Mouse (Mus musculus) thymus, adult 18-20 months (tissue): ENCODE data around the gene Psmc3ip.

Source experiments
- DNase-seq, 2 experiments: peaks; one replicate each; pipeline ENCODE4 v3.0.0; 2022; ENCODE audit warnings: mixed read lengths in 2 of 2

Gene Psmc3ip

GRCm38 (mm10) chr11:101078121-101078520 is 17.1 kb downstream of the Psmc3ip start, which contains the start of gene Hsd17b1:
Gene Hsd17b1 (plus strand): TSS chr11:101078411.
- no peak for DNase-seq

- DNase-seq: no peak
Measured at GRCm38 (mm10) chr11:101071810-101072428, 23.3 kb downstream of the Psmc3ip start.

- no peak for DNase-seq
Measured at GRCm38 (mm10) chr11:101070987-101071386, 24.2 kb downstream of the Psmc3ip start.

GRCm38 (mm10) chr11:101070189-101070527 is 25.1 kb downstream of the Psmc3ip start:
- no peak for DNase-seq

- DNase-seq: peak; percentile 90
Measured at GRCm38 (mm10) chr11:101069391-101070188, 25.6 kb downstream of the Psmc3ip start, which contains the start of gene Naglu. Gene Naglu (plus strand): TSS chr11:101070012.

GRCm38 (mm10) chr11:101066549-101067412 is 28.5 kb downstream of the Psmc3ip start:
- peak; percentile 66 to 72 for DNase-seq

GRCm38 (mm10) chr11:101065002-101065401 is 30.2 kb downstream of the Psmc3ip start:
- DNase-seq: no peak

GRCm38 (mm10) chr11:101064462-101064861 is 30.8 kb downstream of the Psmc3ip start:
- DNase-seq: no peak

- DNase-seq: peak; percentile 72 to 85
Measured at GRCm38 (mm10) chr11:101063676-101064327, 31.4 kb downstream of the Psmc3ip start.

GRCm38 (mm10) chr11:101062971-101063675 is 32.1 kb downstream of the Psmc3ip start:
- no peak for DNase-seq

GRCm38 (mm10) chr11:101062165-101062884 is 32.9 kb downstream of the Psmc3ip start:
- DNase-seq: no peak

- DNase-seq: no peak
Measured at GRCm38 (mm10) chr11:101061049-101061448, 34.2 kb downstream of the Psmc3ip start.

GRCm38 (mm10) chr11:101060126-101060525 is 35.1 kb downstream of the Psmc3ip start:
- no peak for DNase-seq

GRCm38 (mm10) chr11:101059473-101059872 is 35.8 kb downstream of the Psmc3ip start:
- no peak for DNase-seq

GRCm38 (mm10) chr11:101058726-101059125 is 36.5 kb downstream of the Psmc3ip start:
- DNase-seq: no peak

GRCm38 (mm10) chr11:101057860-101058259 is 37.4 kb downstream of the Psmc3ip start:
- DNase-seq: peak; percentile 62 to 75

- DNase-seq: no peak
Measured at GRCm38 (mm10) chr11:101056885-101057284, 38.4 kb downstream of the Psmc3ip start.

- no peak for DNase-seq
Measured at GRCm38 (mm10) chr11:101055418-101055817, 39.8 kb downstream of the Psmc3ip start.

GRCm38 (mm10) chr11:101053974-101054373 is 41.3 kb downstream of the Psmc3ip start:
- no peak for DNase-seq

- no peak for DNase-seq
Measured at GRCm38 (mm10) chr11:101052751-101053473, 42.3 kb downstream of the Psmc3ip start.

GRCm38 (mm10) chr11:101051617-101052016 is 43.6 kb downstream of the Psmc3ip start:
- DNase-seq: no peak
